Mouse (Mus musculus) megakaryocyte, embryonic 14.5 days (primary cell): ENCODE data around the gene AC124108.1.

Source experiments
- FLI1 ChIP-seq: IDR thresholded peaks from 2 replicates; pipeline ENCODE4 v1.6.1; 2012; ENCODE audit warnings: low read length, inconsistent platforms, mixed read lengths
- GATA1 ChIP-seq: IDR thresholded peaks from 3 replicates; pipeline ENCODE4 v1.6.1; 2012; ENCODE audit warnings: mixed read lengths, low read length, inconsistent platforms, borderline replicate concordance

DNA sequence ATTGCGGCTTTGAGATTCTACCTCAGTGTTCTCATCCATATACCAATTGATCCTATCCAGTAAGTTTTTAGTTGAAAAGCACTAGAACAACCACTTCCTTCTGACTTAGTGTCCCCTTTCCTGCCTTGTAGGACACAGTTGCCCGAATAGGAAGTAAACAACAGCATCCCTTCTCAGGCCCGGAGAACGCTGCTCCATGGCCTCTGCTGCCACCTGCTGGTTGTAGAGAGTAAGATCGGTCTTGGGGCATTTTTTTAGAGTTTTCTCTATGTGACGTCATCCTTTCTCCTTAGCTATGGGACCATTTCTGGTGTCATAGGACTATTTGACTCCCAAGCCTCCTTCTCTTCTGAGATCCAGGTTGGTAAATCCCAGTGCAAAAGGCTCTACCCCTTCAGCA, 35.5 kb upstream of the AC124108.1 start:
- TF ChIP-seq FLI1 (no peak), GATA1 (no peak)
